Mouse (Mus musculus): ENCODE data around the gene Cnnm1.
"Not testable (repeated sequence)": the region's sequence is repeated elsewhere in the genome, so short reads cannot be mapped to it uniquely, and the experiment has no call there.

GRCm38 (mm10) chr19:43503593-43503992 is 63.4 kb downstream of the Cnnm1 start:
- TF ChIP-seq CTCF (IDR thresholded peaks at IDR 0.05; ENCODE audit: low read depth); EP300 (optimal IDR thresholded peaks at IDR 0.05): not testable (repeated sequence)
